Mouse (Mus musculus) liver, postnatal 0 days (tissue): ENCODE measurements around the gene Wnt8b.

Experiments used
- CTCF ChIP-seq: sonication (generic); IDR thresholded peaks from 2 replicates; pipeline ENCODE4 v1.5.1; 2016; ENCODE audit warnings: antibody characterized with exemption, low read depth
- EP300 ChIP-seq: IDR thresholded peaks from 2 replicates; pipeline ENCODE4 v1.6.1; 2016; ENCODE audit warnings: antibody characterized with exemption, low read depth, mild to moderate bottlenecking

DNA sequence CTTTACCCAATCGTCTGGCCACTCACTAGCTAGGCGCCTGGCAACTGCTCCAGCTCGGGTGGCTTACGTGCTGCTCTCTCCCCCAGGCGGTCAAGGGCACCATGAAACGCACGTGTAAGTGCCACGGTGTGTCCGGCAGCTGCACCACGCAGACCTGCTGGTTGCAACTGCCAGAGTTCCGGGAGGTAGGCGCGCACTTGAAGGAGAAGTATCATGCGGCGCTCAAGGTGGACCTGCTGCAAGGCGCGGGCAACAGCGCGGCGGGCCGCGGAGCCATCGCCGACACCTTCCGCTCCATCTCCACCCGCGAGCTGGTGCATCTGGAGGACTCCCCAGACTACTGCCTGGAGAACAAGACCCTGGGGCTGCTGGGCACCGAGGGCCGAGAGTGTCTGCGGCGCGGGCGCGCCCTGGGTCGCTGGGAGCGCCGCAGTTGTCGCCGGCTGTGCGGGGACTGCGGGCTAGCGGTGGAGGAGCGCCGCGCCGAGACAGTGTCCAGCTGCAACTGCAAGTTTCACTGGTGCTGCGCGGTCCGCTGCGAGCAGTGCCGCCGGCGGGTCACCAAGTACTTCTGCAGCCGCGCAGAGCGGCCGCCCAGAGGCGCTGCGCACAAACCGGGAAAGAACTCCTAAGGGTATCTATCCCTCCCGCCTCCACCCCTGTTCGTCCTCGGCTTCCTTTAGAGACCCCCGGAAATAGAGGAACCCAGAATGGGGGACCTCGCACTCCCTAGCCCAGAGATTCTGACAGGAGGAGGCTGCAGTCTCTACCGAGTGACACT lies 18.4 kb downstream of the Wnt8b start:
- no peak for TF ChIP-seq CTCF
- TF ChIP-seq EP300: no peak
